Mouse (Mus musculus): ENCODE measurements around the gene Map4k3. TPM values are rescaled to one million over a fixed set of nuclear protein-coding genes. Genes with fewer than 3 reads are reported as not detected.

Gene Map4k3
- polyA plus RNA-seq, 1 experiment from 2014 or later = 23.6 TPM

GRCm38 (mm10) chr17:80621691-80622090 lies 106.6 kb downstream of the Map4k3 start:
- Histone ChIP-seq H3K27me3 (no peaks in the 10 kb centered on the region), H3K27ac (replicated peaks) (no peak overlapping the region), H3K4me3 (replicated peaks) (no peak overlapping the region), H3K4me1 (no peaks in the 10 kb centered on the region), H3K4me2 (replicated peaks) (no peak overlapping the region), H3K9me3 (replicated peaks) (no peaks in the 10 kb centered on the region), H3K9ac (no peak overlapping the region), H3K36me3 (peaks cover 8% of the 10 kb centered on the region)
- 80% methylated on average over 4 of the region's 4 CpGs for WGBS
- no peak for ATAC-seq (ENCODE audit: insufficient number of reproducible peaks, low FRiP score, low TSS enrichment, low read depth)

GRCm38 (mm10) chr17:80620786-80621423 lies 107.4 kb downstream of the Map4k3 start:
- peak; percentile 60; the same call in 1 of the 2 replicates for ATAC-seq (ENCODE audit: insufficient number of reproducible peaks, low FRiP score, low TSS enrichment, low read depth)
- H3K4me1 ChIP-seq = no peaks in the 10 kb centered on the region
- H3K4me2 ChIP-seq (replicated peaks) = no peak overlapping the region
- peaks cover 8% of the 10 kb centered on the region for H3K36me3 ChIP-seq
- WGBS = 45% methylated on average over 5 of the region's 5 CpGs
- no peaks in the 10 kb centered on the region for H3K27me3 ChIP-seq
- no peak overlapping the region for H3K4me3 ChIP-seq (replicated peaks)
- no peak overlapping the region for H3K27ac ChIP-seq (replicated peaks)
- H3K9ac ChIP-seq = no peak overlapping the region
- no peaks in the 10 kb centered on the region for H3K9me3 ChIP-seq (replicated peaks)

GRCm38 (mm10) chr17:80619556-80619955 lies 108.7 kb downstream of the Map4k3 start:
- Histone ChIP-seq H3K4me2 (replicated peaks) (no peak overlapping the region), H3K4me1 (no peaks in the 10 kb centered on the region), H3K4me3 (replicated peaks) (no peak overlapping the region), H3K36me3 (peaks cover 21% of the 10 kb centered on the region), H3K27ac (replicated peaks) (no peak overlapping the region), H3K9ac (no peak overlapping the region), H3K9me3 (replicated peaks) (no peaks in the 10 kb centered on the region), H3K27me3 (no peaks in the 10 kb centered on the region)
- WGBS = 80% methylated on average over 13 of the region's 13 CpGs
- ATAC-seq (ENCODE audit: insufficient number of reproducible peaks, low FRiP score, low TSS enrichment, low read depth) = no peak

- 81% methylated on average over 5 of the region's 5 CpGs for WGBS
- H3K4me2 ChIP-seq (replicated peaks) = no peak overlapping the region
- no peaks in the 10 kb centered on the region for H3K27me3 ChIP-seq
- H3K9ac ChIP-seq = no peak overlapping the region
- no peak for ATAC-seq (ENCODE audit: insufficient number of reproducible peaks, low FRiP score, low TSS enrichment, low read depth)
- H3K9me3 ChIP-seq (replicated peaks) = no peaks in the 10 kb centered on the region
- H3K27ac ChIP-seq (replicated peaks) = no peak overlapping the region
- H3K4me1 ChIP-seq = no peaks in the 10 kb centered on the region
- no peak overlapping the region for H3K4me3 ChIP-seq (replicated peaks)
- peaks cover 24% of the 10 kb centered on the region for H3K36me3 ChIP-seq
Observed at GRCm38 (mm10) chr17:80618890-80619289, 109.4 kb downstream of the Map4k3 start.

- no peak overlapping the region for H3K4me2 ChIP-seq (replicated peaks)
- no peaks in the 10 kb centered on the region for H3K9me3 ChIP-seq (replicated peaks)
- H3K9ac ChIP-seq = no peak overlapping the region
- no peaks in the 10 kb centered on the region for H3K4me1 ChIP-seq
- H3K27ac ChIP-seq (replicated peaks) = no peak overlapping the region
- H3K4me3 ChIP-seq (replicated peaks) = no peak overlapping the region
- ATAC-seq (ENCODE audit: insufficient number of reproducible peaks, low FRiP score, low TSS enrichment, low read depth) = no peak
- WGBS = 72% methylated on average over 6 of the region's 6 CpGs
- H3K27me3 ChIP-seq = no peaks in the 10 kb centered on the region
- H3K36me3 ChIP-seq = peaks cover 80% of the 10 kb centered on the region
Observed at GRCm38 (mm10) chr17:80603806-80604205, 124.5 kb downstream of the Map4k3 start.

DNA sequence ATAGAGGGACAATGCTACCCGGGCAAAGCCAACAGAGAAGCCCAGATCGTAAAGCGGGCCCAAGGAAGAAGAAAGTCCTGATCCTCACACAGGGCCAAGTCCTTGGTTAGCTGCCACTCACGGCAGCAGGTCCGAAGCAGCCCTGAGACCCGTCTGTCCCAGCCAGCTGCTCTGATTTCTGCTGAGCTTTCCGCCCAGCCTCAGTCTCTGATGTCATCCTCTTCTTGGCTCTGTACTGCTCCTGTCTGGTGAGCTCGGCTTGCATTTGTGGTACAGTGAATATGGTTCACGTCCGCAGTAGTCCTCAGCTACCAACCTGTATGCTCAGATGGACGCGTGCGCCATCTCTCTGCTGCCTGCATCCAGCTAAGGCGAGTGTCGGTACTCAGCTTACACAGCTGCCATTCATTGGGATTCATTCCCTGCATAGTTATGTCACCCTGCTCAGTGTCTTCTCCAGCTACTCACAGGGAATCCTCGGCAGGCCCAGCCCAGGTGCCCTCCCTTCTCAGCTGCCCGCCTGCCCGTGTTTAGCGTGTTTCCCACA lies 125.1 kb downstream of the Map4k3 start:
- WGBS = 88% methylated on average over 19 of the region's 19 CpGs
- peaks cover 73% of the 10 kb centered on the region for H3K36me3 ChIP-seq
- H3K27me3 ChIP-seq = no peaks in the 10 kb centered on the region
- no peak overlapping the region for H3K9ac ChIP-seq
- no peaks in the 10 kb centered on the region for H3K4me1 ChIP-seq
- H3K27ac ChIP-seq (replicated peaks) = no peak overlapping the region
- H3K4me3 ChIP-seq (replicated peaks) = no peak overlapping the region
- no peak for ATAC-seq (ENCODE audit: insufficient number of reproducible peaks, low FRiP score, low TSS enrichment, low read depth)
- H3K4me2 ChIP-seq (replicated peaks) = no peak overlapping the region
- no peaks in the 10 kb centered on the region for H3K9me3 ChIP-seq (replicated peaks)

GRCm38 (mm10) chr17:80601371-80601770 lies 126.9 kb downstream of the Map4k3 start:
- H3K36me3 ChIP-seq = peaks cover 75% of the 10 kb centered on the region
- ATAC-seq (ENCODE audit: insufficient number of reproducible peaks, low FRiP score, low TSS enrichment, low read depth) = no peak
- 59% methylated on average over 13 of the region's 13 CpGs for WGBS

DNA sequence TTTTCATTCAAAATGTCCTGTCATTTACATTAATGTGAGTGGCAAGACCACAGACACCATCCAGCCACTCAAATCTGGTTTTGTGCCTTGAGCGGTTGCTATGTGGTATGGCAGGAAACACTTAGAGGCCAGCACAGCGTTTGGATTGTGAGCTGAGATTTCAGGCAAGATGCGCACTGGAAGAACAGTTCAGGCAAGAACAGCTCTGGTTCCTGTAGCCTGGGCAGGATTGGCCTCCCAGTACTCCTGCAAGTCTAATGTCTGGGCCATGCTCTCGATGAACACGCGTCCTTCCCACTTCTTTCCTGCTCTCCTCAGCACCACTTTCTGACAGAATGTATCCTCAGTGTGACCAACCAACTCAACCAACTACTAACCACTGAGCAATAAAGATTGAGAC lies 145.2 kb downstream of the Map4k3 start:
- Histone ChIP-seq H3K27ac (replicated peaks) (no peak overlapping the region), H3K27me3 (no peaks in the 10 kb centered on the region), H3K4me2 (replicated peaks) (no peak overlapping the region), H3K4me1 (no peaks in the 10 kb centered on the region), H3K4me3 (replicated peaks) (no peak overlapping the region), H3K36me3 (peaks cover 45% of the 10 kb centered on the region), H3K9me3 (replicated peaks) (no peaks in the 10 kb centered on the region), H3K9ac (no peak overlapping the region)
- 88% methylated on average over 6 of the region's 6 CpGs for WGBS
- no peak for ATAC-seq (ENCODE audit: insufficient number of reproducible peaks, low FRiP score, low TSS enrichment, low read depth)

More at GRCm38 (mm10) chr17:80601371-80601770, 126.9 kb downstream of the Map4k3 start:
- Histone ChIP-seq H3K4me2 (replicated peaks) (no peak overlapping the region), H3K4me3 (replicated peaks) (no peak overlapping the region), H3K9me3 (replicated peaks) (no peaks in the 10 kb centered on the region), H3K27ac (replicated peaks) (no peak overlapping the region), H3K4me1 (no peaks in the 10 kb centered on the region), H3K9ac (no peak overlapping the region), H3K27me3 (no peaks in the 10 kb centered on the region)

- Histone ChIP-seq H3K4me3 (replicated peaks) (no peak overlapping the region), H3K4me1 (peaks cover 4% of the 10 kb centered on the region), H3K27me3 (no peaks in the 10 kb centered on the region), H3K9ac (no peak overlapping the region), H3K9me3 (replicated peaks) (no peaks in the 10 kb centered on the region), H3K36me3 (peaks cover 35% of the 10 kb centered on the region), H3K27ac (replicated peaks) (no peak overlapping the region), H3K4me2 (replicated peaks) (no peak overlapping the region)
- ATAC-seq (ENCODE audit: insufficient number of reproducible peaks, low FRiP score, low TSS enrichment, low read depth) = no peak
- 84% methylated on average over 6 of the region's 6 CpGs for WGBS
Observed at GRCm38 (mm10) chr17:80579901-80580300, 148.4 kb downstream of the Map4k3 start.

GRCm38 (mm10) chr17:80579089-80579488 lies 149.2 kb downstream of the Map4k3 start:
- no peak overlapping the region for H3K4me3 ChIP-seq (replicated peaks)
- H3K9ac ChIP-seq = no peak overlapping the region
- H3K9me3 ChIP-seq (replicated peaks) = no peaks in the 10 kb centered on the region
- no peak for ATAC-seq (ENCODE audit: insufficient number of reproducible peaks, low FRiP score, low TSS enrichment, low read depth)
- no peak overlapping the region for H3K4me2 ChIP-seq (replicated peaks)
- peaks cover 28% of the 10 kb centered on the region for H3K36me3 ChIP-seq
- WGBS = 90% methylated on average over 9 of the region's 9 CpGs
- H3K4me1 ChIP-seq = peaks cover 4% of the 10 kb centered on the region
- H3K27me3 ChIP-seq = no peaks in the 10 kb centered on the region
- no peak overlapping the region for H3K27ac ChIP-seq (replicated peaks)

DNA sequence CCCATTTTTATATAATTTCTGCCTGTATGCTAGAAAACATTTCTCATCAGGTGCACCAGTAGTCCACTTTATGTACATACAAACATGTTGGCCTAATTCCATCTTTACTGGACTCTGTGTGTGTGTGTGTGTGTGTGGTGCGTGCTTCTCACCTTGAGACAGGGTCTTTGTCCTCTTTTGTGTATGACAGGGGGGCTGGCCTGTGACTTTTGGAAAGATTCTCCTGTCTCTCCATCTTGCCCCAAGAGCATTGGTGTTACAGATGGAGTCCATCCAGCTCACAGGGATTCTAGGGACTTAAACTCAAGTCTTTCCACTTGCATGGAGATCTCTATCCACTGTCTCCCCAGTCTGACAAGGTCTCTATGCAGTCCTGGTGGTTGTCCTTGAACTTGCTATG lies 150.2 kb downstream of the Map4k3 start:
- Histone ChIP-seq H3K9me3 (replicated peaks) (no peaks in the 10 kb centered on the region), H3K4me1 (peaks cover 4% of the 10 kb centered on the region), H3K4me3 (replicated peaks) (no peak overlapping the region), H3K27ac (replicated peaks) (no peak overlapping the region), H3K4me2 (replicated peaks) (no peak overlapping the region), H3K27me3 (no peaks in the 10 kb centered on the region), H3K9ac (no peak overlapping the region), H3K36me3 (peaks cover 17% of the 10 kb centered on the region)
- no peak for ATAC-seq (ENCODE audit: insufficient number of reproducible peaks, low FRiP score, low TSS enrichment, low read depth)
- 94% methylated on average over 1 of the region's 1 CpGs for WGBS

DNA sequence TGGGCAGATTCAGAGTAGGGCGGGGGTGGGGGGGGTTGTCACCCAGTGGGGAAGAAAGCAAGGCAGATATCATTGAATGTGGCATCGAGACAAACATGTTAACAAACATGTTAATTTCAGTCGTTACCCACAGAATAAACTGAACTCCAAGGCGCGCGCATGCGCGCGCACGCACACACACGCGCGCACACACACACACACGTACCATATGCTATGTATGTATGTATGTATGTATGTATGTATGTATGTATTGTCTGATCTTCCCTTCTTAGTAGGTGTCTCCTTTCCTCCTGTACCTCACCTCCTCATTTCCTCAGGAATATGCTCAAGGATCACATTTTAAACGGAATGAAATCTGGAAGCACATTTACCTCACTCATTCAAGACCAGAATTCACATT lies 150.6 kb downstream of the Map4k3 start, which contains the start of gene Cdkl4:
TSS of gene Cdkl4 (minus strand) at position 175 of the 400 bp plus-strand sequence.
- no peak for ATAC-seq (ENCODE audit: insufficient number of reproducible peaks, low FRiP score, low TSS enrichment, low read depth)
- H3K27me3 ChIP-seq = no peaks in the 10 kb centered on the region
- H3K4me1 ChIP-seq = peaks cover 4% of the 10 kb centered on the region
- no peak within 1 kb of the TSS for H3K27ac ChIP-seq (replicated peaks)
- peak within 1 kb of the TSS; percentile 45 for H3K4me3 ChIP-seq (replicated peaks)
- peaks cover 14% of the 10 kb centered on the region for H3K36me3 ChIP-seq
- H3K4me2 ChIP-seq (replicated peaks) = peak within 1 kb of the TSS; percentile 94
- peak within 1 kb of the TSS; percentile 41 for H3K9ac ChIP-seq
- H3K9me3 ChIP-seq (replicated peaks) = no peaks in the 10 kb centered on the region
- 68% methylated on average over 15 of the region's 15 CpGs for whole genome bisulfite sequencing

Data from embryonic facial prominence, embryonic 15.5 days (tissue).